Mouse (Mus musculus) regulatory T cell (primary cell): ENCODE data around the gene Vmn1r31.

Experiments used
- in situ Hi-C: fragments of 300-600 bp; cut with MboI, MseI; formaldehyde crosslinking; loops from one replicate; pipeline ENCODE4 v1.15.1; 2025; ENCODE audit warnings: high pct_unique_total_duplicates

The Vmn1r31 gene

GRCm38 (mm10) chr6:58475230-58475629, at the start of gene Vmn1r31:
Gene Vmn1r31 (minus strand): TSS chr6:58475330.
- in situ Hi-C loops: loop anchor here (5.0 kb wide), 1 partner anchor 203 kb away; no protein-coding TSS in a partner anchor

- in situ Hi-C loops: no loop called here
These were observed 31.8 kb downstream of the Vmn1r31 start, which contains the start of gene Vmn1r30 for GRCm38 (mm10) chr6:58443285-58443684. Gene Vmn1r30 (minus strand): TSS chr6:58443385.
